Mouse (Mus musculus) limb, embryonic 14.5 days (tissue): Measurements from ENCODE around the gene Rab31. TPM values are rescaled to one million over a fixed set of nuclear protein-coding genes. Genes with fewer than 3 reads are reported as not detected.

Experiments used
- ATAC-seq: fragments of 200-750 bp; cut with Nextera tagmentation; 2 replicates; pipeline ENCODE4 v1.8.0; 2017; ENCODE audit warnings: low read depth, moderate number of reproducible peaks, moderate TSS enrichment; ENCODE audit not compliant: low FRiP score
- DNase-seq: peaks from one replicate; pipeline ENCODE4 v3.0.0-alpha.2; 2015; ENCODE audit warnings: low spot score
- H3K27ac ChIP-seq: fragments of 300-500 bp; sonication (generic); replicated peaks from 2 replicates; pipeline ENCODE4 v1.5.1; 2014; ENCODE audit warnings: low read depth, mild to moderate bottlenecking, low read length, moderate library complexity, mixed read lengths
- H3K27me3 ChIP-seq: fragments of 300-500 bp; sonication (generic); 2 replicates; pipeline ENCODE4 v1.6.1; 2014; ENCODE audit warnings: low read length, mixed read lengths; ENCODE audit not compliant: control insufficient read depth, insufficient read depth
- H3K36me3 ChIP-seq: fragments of 300-500 bp; sonication (generic); 2 replicates; pipeline ENCODE4 v1.6.1; 2014; ENCODE audit warnings: mild to moderate bottlenecking, low read length, moderate library complexity, mixed read lengths; ENCODE audit not compliant: control insufficient read depth, insufficient read depth
- H3K4me1 ChIP-seq: fragments of 300-500 bp; sonication (generic); 2 replicates; pipeline ENCODE4 v1.6.1; 2014; ENCODE audit warnings: antibody characterized with exemption, low read length, mixed read lengths; ENCODE audit not compliant: control insufficient read depth, insufficient read depth
- H3K4me2 ChIP-seq: fragments of 300-500 bp; sonication (generic); replicated peaks from 2 replicates; pipeline ENCODE4 v1.6.1; 2014; ENCODE audit warnings: low read depth, mild to moderate bottlenecking, low read length, moderate library complexity; ENCODE audit not compliant: severe bottlenecking
- H3K4me3 ChIP-seq: fragments of 300-500 bp; sonication (generic); replicated peaks from 2 replicates; pipeline ENCODE4 v1.5.1; 2014; ENCODE audit warnings: low read length
- H3K9ac ChIP-seq: fragments of 300-500 bp; sonication (generic); 2 replicates; pipeline ENCODE4 v1.6.1; 2014; ENCODE audit warnings: mild to moderate bottlenecking, low read depth, low read length, moderate library complexity; ENCODE audit not compliant: severe bottlenecking
- H3K9me3 ChIP-seq: fragments of 300-500 bp; sonication (generic); 2 replicates; pipeline ENCODE4 v1.6.1; 2016; ENCODE audit warnings: low read length; ENCODE audit not compliant: control insufficient read depth
- POLR2A ChIP-seq: fragments of 200-500 bp; IDR thresholded peaks from 2 replicates; pipeline ENCODE4 v1.8.0; 2012; ENCODE audit warnings: inconsistent platforms, mild to moderate bottlenecking, moderate library complexity, borderline replicate concordance; ENCODE audit not compliant: insufficient read depth, insufficient read length; ENCODE audit errors: extremely low read depth
- WGBS: fragments of 180-500 bp; shearing (Covaris S2); extraction: QIAGEN DNeasy Blood & Tissue Kit; methylation state at CpG from one replicate; pipeline ENCODE4 v1.1.7; 2014; 5-methylcytosine and 5-hydroxymethylcytosine counted together
- polyA plus RNA-seq, 2 experiments: library from polyadenylated mRNA; depleted of rRNA in 1 of 2; stranded (reverse) in 1 of 2; unstranded in 1 of 2; fragments of >200 nt; fragmentation: Nextera tagmentation in 1 of 2; extraction: Ambion mirVana in 1 of 2; gene quantifications; 2 replicates each; pipeline versions ENCODE4 v1.2.1 to v1.2.3; 2012 to 2014

The Rab31 gene
- polyA plus RNA-seq, 2 experiments = 36.3 to 67.8 TPM

GRCm38 (mm10) chr17:65743664-65744330, 28.8 kb downstream of the Rab31 start:
- H3K4me1 ChIP-seq = no peaks in the 10 kb centered on the region
- H3K9ac ChIP-seq = no peak overlapping the region
- no peaks in the 10 kb centered on the region for H3K27me3 ChIP-seq
- WGBS = 80% methylated on average over 11 of the region's 11 CpGs
- H3K27ac ChIP-seq = no peak overlapping the region
- H3K9me3 ChIP-seq = no peaks in the 10 kb centered on the region
- H3K4me3 ChIP-seq = no peak overlapping the region
- no peak for TF ChIP-seq POLR2A
- DNase-seq (no peak), ATAC-seq (no peak)
- no peak overlapping the region for H3K4me2 ChIP-seq
- no peaks in the 10 kb centered on the region for H3K36me3 ChIP-seq

GRCm38 (mm10) chr17:65742969-65743368, 29.6 kb downstream of the Rab31 start:
- H3K4me3 ChIP-seq = no peak overlapping the region
- no peaks in the 10 kb centered on the region for H3K4me1 ChIP-seq
- no peak overlapping the region for H3K9ac ChIP-seq
- WGBS = 36% methylated on average over 4 of the region's 4 CpGs
- no peak overlapping the region for H3K4me2 ChIP-seq
- no peaks in the 10 kb centered on the region for H3K9me3 ChIP-seq
- no peak overlapping the region for H3K27ac ChIP-seq
- ATAC-seq (no peak), DNase-seq (no peak)
- TF ChIP-seq POLR2A = no peak
- no peaks in the 10 kb centered on the region for H3K27me3 ChIP-seq
- H3K36me3 ChIP-seq = no peaks in the 10 kb centered on the region

- Histone ChIP-seq H3K9me3 (no peaks in the 10 kb centered on the region), H3K4me2 (no peak overlapping the region), H3K27ac (no peak overlapping the region), H3K4me1 (no peaks in the 10 kb centered on the region), H3K27me3 (no peaks in the 10 kb centered on the region), H3K9ac (no peak overlapping the region), H3K4me3 (no peak overlapping the region), H3K36me3 (no peaks in the 10 kb centered on the region)
- ATAC-seq = no peak
- WGBS = 80% methylated on average over 10 of the region's 10 CpGs
- no peak for TF ChIP-seq POLR2A
- DNase-seq = no peak
These were observed 30.2 kb downstream of the Rab31 start for GRCm38 (mm10) chr17:65742245-65742905.

- WGBS = 87% methylated on average over 4 of the region's 4 CpGs
- no peak overlapping the region for H3K4me3 ChIP-seq
- no peak overlapping the region for H3K9ac ChIP-seq
- H3K27ac ChIP-seq = no peak overlapping the region
- no peaks in the 10 kb centered on the region for H3K4me1 ChIP-seq
- no peak overlapping the region for H3K4me2 ChIP-seq
- no peaks in the 10 kb centered on the region for H3K36me3 ChIP-seq
- no peaks in the 10 kb centered on the region for H3K27me3 ChIP-seq
- no peak for TF ChIP-seq POLR2A
- ATAC-seq (no peak), DNase-seq (no peak)
- no peaks in the 10 kb centered on the region for H3K9me3 ChIP-seq
These were observed 31.0 kb downstream of the Rab31 start for GRCm38 (mm10) chr17:65741565-65741964.

GRCm38 (mm10) chr17:65739874-65740725, 32.5 kb downstream of the Rab31 start:
- Histone ChIP-seq H3K36me3 (no peaks in the 10 kb centered on the region), H3K4me2 (no peak overlapping the region), H3K4me3 (no peak overlapping the region), H3K9ac (no peak overlapping the region), H3K27ac (no peak overlapping the region), H3K9me3 (no peaks in the 10 kb centered on the region), H3K4me1 (no peaks in the 10 kb centered on the region), H3K27me3 (no peaks in the 10 kb centered on the region)
- no peak for ATAC-seq
- no peak for DNase-seq
- WGBS = 84% methylated on average over 15 of the region's 15 CpGs
- no peak for TF ChIP-seq POLR2A
